Mouse (Mus musculus): Measurements from ENCODE around the gene Mrpl14.

GRCm38 (mm10) chr17:45747293-45747692 is 61.2 kb downstream of the Mrpl14 start:
- TF ChIP-seq POLR2A (IDR thresholded peaks at IDR 0.05; ENCODE audit: low read depth, low read length), result no peak
- TF ChIP-seq CTCF (conservative IDR thresholded peaks at IDR 0.05; ENCODE audit: insufficient read depth, insufficient read length, low read depth, low read length), result no peak

Measured in kidney, adult 2 months (tissue).